Mouse (Mus musculus) cortical plate, adult 2 months (tissue): ENCODE results near the gene Trpm6.

ENCODE experiments used
- CTCF ChIP-seq: fragments of 200-500 bp; IDR thresholded peaks from 2 replicates; pipeline ENCODE4 v1.5.1; 2011; ENCODE audit warnings: mild to moderate bottlenecking, control low read depth, low read length; ENCODE audit not compliant: insufficient read depth; ENCODE audit errors: extremely low read depth
- POLR2A ChIP-seq: fragments of 200-500 bp; IDR thresholded peaks from 2 replicates; pipeline ENCODE4 v1.6.1; 2011; ENCODE audit warnings: mild to moderate bottlenecking, low read length, control low read depth; ENCODE audit not compliant: insufficient read depth; ENCODE audit errors: extremely low read depth

DNA sequence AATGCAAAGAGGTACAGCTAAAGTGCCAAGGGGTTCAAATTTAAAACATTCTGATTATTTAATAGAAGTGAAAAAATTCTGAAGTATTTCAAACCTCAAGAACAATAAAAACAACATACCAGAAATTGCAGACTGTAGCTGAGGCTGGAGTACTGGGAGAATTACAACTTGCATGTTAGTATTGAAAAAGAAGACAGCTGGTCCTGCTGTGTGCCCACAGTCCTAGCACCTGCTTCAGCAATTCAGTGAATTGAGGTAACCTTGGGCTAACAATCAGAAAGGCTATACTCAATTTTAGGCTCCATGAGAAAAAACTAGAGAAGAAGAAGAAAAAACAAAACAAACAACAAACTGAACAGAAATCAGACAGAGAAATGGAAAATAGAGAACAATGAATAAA, 41.7 kb upstream of the Trpm6 start:
- no peak for TF ChIP-seq POLR2A
- TF ChIP-seq CTCF: no peak
